In genomic region chr19:22670222-22670621, GRCm38 (mm10) we compare ENCODE assay signal across 21 mouse cellular contexts.
A peak's percentile ranks its signal among the peaks of the same experiment; 100 is the strongest.
DNase-seq lines count a peak whose midpoint lies in the region; TF ChIP-seq lines count a peak whose summit lies in the region.
"Had no signal": no experiment of that assay in that cellular context is flagged by ENCODE, and none has a peak within 500 bp of the region (broad histone marks: within the 10 kb centered on the region; RNA-seq: fewer than 3 reads in every experiment).

No protein-coding gene starts in this region.

- TF ChIP-seq CTCF in cerebellum, adult 2 months (IDR thresholded peaks at IDR 0.05; ENCODE audit: borderline replicate concordance, insufficient read depth, low read depth, low read length): no peak

- H3K4me1 ChIP-seq in cerebellum, adult 2 months (ENCODE audit: control insufficient read depth, insufficient read depth, low read length): peaks cover 5% of the 10 kb centered on the region
- H3K4me1 ChIP-seq: embryonic facial prominence, embryonic 15.5 days; limb, embryonic 15.5 days; midbrain, embryonic 10.5 days; neural tube, embryonic 15.5 days had no signal

- no peak for TF ChIP-seq POLR2A in cerebellum, adult 2 months (IDR thresholded peaks at IDR 0.05; ENCODE audit: borderline replicate concordance, insufficient read depth, low read length)

- H3K27me3 ChIP-seq in cerebellum, adult 2 months (ENCODE audit: control insufficient read depth, insufficient read depth, low read length): no peaks in the 10 kb centered on the region
- H3K27me3 ChIP-seq: embryonic facial prominence, embryonic 15.5 days; forebrain, embryonic 12.5 days; limb, embryonic 15.5 days; neural tube, embryonic 15.5 days had no signal

- H3K4me3 ChIP-seq in cerebellum, adult 2 months (replicated peaks; ENCODE audit: insufficient read depth, low read depth, low read length): no peak overlapping the region
- H3K4me3 ChIP-seq: embryonic facial prominence, embryonic 15.5 days; forebrain, embryonic 12.5 days; limb, embryonic 15.5 days; midbrain, embryonic 10.5 days; myocyte; neural tube, embryonic 15.5 days had no signal

- 19% methylated on average over 8 of the region's 8 CpGs for WGBS in cerebellum, adult 2 months

- 0 out of 2 replicates have a peak overlapping the region, but pooled peaks have one; percentile 19 for H3K27ac ChIP-seq in cerebellum, adult 2 months (ENCODE audit: insufficient read depth, low read length)
- H3K27ac ChIP-seq: embryonic facial prominence, embryonic 15.5 days; forebrain, embryonic 12.5 days; limb, embryonic 15.5 days; midbrain, embryonic 10.5 days; neural tube, embryonic 15.5 days had no signal

- intact Hi-C loops in left cerebral cortex, postnatal 4 days (cut with DNase I): no loop called here

- peak in 1 of 2 experiments; percentile 68 for DNase-seq in cerebellum, adult 2 months
- no peak for DNase-seq in cerebellum, adult 11 months
- DNase-seq in left cerebral cortex, postnatal 4 days: peak; percentile 31
- no peak for DNase-seq in left cerebral cortex, adult 8-10 months (ENCODE audit: low spot score in 2 of 2)
- peak; percentile 50 for DNase-seq in cerebellum, adult 9-11 months
- DNase-seq in lung, postnatal 4 days: peak; percentile 4 to 22
- no peak for DNase-seq in layer of hippocampus, adult 9-11 months
- DNase-seq in left cerebral cortex, adult 9 months (ENCODE audit: low spot score in 2 of 2): no peak
- DNase-seq: adrenal gland, adult 2 months; gastrocnemius, postnatal 36 days; heart, postnatal 36 days; kidney, adult 2 months; kidney, postnatal 36 days; liver, postnatal 0 days; thymus, postnatal 4 days had no signal

Comparison
In these comparisons a context has a peak if more than half of its experiments do, and no peak if none do; other contexts are left out.
1. DNase-seq: peak in left cerebral cortex, postnatal 4 days (single experiment), cerebellum, adult 9-11 months (single experiment) and lung, postnatal 4 days (2 of 2); none in cerebellum, adult 11 months (single experiment), left cerebral cortex, adult 8-10 months (0 of 2), layer of hippocampus, adult 9-11 months (single experiment) and left cerebral cortex, adult 9 months (0 of 2).